Mouse (Mus musculus) thymus, postnatal 4 days (tissue): Measurements from ENCODE around the gene Haghl.
"Not testable (repeated sequence)": the region's sequence is repeated elsewhere in the genome, so short reads cannot be mapped to it uniquely, and the experiment has no call there.

Experiments
- DNase-seq: peaks from one replicate; pipeline ENCODE4 v3.0.0; 2021

Haghl gene

DNA sequence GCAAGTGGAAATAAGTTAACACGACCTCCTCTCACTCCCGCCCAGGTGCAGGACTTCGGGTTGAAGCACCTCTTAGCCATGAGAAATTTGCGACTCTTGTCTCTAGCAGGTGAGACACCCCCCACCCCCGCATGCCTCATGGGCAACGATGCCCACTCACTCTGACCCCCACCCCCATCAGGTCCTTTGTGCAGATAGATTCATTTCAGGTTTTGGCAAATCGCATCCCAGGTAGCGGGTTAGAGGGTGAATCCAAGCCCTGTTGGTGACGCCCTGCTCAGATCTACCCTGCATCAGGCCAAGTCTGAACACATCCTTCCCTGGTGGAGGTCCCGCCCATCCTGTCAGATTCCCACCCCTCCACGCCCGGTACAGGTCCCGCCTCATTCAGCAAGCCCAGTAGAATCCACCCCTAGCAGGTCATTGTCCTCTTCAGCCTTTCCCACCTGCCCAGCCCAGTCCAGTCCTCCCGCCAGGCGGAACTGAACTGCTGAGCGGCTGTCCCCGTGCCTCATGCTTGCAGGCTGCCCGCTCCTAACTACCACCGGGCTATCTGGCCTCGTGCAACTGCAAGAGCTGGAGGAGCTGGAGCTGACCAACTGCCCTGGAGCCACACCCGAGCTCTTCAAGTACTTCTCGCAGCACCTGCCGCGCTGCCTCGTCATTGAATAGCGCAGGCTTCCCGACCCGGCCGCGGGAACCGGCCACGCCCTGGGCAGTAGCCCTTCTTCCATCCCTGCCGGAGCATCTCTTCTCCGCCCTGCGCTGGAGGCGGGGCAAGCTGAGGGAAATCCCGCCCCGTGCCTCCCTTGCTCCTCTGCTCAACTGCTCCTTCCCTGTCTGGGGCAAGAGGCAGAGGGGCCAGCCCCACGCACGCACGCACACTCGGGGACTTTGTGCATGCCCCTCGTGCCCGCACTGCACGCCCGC lies 33.6 kb upstream of the Haghl start:
- DNase-seq, result no peak

DNA sequence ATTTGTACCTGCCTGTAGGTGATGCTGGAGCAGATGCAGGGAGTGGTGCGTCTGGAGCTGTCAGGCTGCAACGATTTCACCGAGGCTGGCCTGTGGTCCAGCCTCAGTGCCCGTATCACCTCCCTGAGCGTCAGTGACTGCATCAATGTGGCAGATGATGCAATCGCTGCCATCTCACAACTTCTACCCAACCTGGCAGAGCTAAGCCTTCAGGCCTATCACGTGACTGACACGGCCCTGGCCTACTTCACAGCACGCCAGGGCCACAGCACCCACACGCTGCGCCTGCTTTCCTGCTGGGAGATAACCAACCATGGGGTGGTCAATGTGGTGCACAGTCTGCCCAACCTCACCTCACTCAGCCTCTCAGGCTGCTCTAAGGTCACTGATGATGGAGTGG lies 32.2 kb upstream of the Haghl start:
- DNase-seq, result no peak

DNA sequence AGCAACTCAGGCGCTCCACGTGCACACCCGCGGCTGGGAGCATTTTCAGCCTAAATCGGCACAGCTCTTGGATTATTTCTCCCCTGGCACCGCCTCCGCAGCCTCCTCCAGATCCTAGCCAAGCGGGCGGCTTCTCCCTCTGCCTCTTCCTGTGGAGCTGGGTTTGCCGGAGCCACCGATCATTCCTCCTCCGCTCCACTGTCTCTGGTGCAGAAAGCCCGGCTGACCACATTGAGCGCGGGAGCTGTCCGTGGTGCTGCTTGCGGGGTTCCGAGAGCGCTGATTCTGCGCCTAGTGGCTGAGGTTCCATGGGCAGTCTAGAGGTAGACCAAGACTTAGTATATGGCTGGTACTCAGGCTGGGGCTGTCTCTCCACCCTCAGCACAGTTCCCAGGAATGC lies 28.0 kb upstream of the Haghl start:
- DNase-seq, result peak; percentile 93

DNA sequence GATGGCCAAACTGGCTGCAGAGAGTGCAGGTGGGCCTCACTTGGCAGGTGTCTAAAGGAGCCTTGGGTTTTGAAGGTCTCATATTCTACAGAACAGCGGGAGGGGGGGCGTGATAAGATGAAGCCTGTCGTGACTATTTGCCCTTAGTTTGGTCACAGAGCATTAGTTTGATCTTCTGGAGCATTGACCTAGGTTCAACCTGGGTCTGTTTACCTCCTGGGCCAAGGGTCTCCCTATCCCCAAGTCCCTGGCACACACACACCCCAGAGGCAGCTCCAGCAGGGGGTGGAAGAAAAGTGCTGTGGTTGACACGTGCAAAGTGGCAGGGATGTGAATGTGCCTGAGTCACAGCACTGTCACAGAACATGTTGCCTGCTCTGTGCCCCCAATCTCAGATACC lies 25.4 kb upstream of the Haghl start:
- no peak for DNase-seq

DNA sequence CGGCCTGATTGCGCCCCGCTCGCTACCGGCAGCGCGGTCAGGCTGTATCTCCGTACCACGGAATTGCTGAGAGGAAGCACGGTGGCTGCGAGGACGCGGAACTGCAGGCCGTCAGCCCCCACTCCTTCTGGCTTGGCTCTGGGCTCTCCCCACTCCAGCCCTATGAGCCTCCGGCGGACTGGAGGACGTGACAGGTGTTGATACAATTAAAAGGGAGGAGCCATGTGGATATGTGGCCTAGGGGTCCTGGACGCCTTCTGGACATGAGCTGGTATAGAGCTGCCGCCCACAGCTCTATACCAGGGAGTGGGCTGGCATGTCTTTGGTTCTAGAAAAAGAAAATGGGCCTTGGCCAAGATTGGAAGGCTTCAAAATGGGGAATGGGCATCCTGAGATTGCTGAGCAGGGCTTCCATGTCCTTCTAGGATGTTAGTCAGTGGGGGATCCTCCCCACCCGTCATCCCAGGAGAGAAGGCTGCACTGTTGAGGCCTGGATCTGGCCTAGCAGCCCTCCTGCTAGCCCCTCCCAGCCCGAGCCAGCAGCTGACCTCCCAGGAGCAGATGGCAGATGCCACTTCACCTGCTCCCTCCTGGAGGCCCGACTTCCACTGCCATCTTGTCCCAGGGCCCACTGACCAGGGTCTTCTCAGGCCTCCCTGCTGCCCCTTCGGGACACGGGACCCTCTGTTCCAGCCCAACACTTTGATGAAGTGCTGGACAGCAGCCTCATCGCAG lies 24.3 kb upstream of the Haghl start:
- DNase-seq, result no peak

DNA sequence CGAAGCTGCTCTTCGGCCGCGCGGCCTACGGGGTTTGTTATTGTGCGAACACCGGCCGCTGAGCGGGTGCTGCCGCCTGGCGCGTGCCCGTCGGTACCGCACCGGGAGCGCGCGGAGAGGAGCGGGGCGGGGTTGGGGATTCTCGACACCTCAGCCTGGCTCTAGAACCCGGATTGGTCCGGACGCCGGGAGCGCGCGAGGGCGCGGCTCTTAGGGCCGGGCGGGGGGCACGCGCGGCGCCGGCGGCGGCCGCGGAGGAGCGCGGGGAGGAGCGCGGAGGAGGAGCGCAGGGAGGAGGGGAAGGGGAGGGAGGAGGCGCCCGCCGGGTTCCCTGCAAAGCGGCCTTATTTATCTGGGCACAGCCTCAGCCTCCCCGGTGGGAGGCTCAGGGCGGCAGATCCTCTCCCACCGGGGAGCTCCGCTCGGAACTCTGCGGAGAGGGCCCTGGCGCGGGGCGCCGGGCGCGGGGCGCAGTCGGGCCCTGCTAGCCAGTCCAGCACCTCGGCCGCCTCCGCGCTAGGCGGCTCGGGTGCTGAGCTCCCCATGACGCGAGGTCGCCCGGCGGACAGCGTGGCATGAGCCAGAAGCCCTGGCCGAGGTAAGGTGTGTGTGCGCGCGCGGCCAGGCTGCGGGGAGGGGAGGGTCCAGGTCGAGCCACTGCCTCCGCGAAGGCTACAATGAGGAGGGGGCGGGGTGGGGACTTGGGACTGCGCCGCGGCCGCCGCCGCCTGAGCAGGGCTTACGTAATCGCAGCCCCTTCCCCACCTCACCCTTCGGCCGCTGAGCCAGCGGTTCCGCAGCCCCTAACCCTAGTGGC lies 23.5 kb upstream of the Haghl start, which contains the start of gene Fbxl16:
Fbxl16 (plus strand) TSS at position 297 of the 817 bp plus-strand sequence.
- DNase-seq, result peak; percentile 60

DNA sequence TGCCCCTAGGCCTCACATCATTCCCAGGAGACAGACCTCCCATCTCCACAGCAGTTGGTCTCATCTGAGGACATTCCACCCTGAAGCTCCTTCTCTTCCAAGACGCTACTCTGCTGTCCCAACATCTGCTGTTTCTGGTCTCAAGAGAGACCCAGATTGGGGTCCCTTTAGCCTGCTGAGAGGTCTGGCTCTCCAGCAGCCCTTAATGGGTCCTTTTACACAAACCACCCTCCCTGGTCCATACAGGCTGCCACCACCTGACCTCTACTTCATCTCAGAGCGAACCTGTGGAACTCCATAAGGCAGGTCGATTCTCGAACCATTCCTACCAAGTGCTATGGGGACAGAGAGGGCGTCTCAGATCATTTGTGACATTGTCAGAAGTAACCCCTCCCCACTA lies 22.6 kb upstream of the Haghl start:
- DNase-seq, result no peak

DNA sequence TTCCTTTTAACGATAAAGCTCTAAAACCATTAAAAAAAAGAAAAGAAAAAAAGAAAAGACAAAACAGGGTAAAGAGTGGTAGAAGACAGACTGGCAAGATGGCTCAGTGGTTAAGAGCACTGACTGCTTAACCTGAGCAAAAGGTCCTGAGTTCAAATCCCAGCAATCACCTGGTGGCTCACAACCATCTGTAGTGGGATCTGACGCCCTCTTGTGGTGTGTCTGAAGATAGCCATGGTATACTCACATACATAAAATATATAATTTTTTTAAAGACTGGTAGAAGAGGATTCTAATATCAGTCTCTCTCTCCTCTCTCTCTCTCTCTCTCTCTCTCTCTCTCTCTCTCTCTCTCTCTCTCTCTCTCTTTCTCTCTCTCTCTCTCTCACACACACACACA lies 22.0 kb upstream of the Haghl start:
- not testable (repeated sequence) for DNase-seq

DNA sequence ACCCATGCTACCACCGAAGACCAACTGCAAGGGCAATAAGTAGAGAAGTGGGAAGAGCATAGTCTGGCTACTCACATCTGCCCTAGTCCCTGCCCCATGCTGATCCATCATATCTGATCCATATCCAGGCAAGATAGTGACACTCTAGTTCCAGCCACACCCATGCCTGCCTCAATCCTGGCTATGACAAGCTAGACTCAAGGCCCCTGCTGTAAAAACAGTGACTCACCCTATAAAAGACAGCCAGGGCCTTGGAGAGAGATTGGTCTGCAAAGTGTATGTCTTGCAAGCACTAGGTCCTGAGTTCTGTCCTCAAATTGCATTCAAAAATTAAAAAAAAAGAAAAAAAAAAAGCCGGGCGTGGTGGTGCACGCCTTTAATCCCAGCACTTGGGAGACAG lies 21.0 kb upstream of the Haghl start:
- DNase-seq, result no peak

DNA sequence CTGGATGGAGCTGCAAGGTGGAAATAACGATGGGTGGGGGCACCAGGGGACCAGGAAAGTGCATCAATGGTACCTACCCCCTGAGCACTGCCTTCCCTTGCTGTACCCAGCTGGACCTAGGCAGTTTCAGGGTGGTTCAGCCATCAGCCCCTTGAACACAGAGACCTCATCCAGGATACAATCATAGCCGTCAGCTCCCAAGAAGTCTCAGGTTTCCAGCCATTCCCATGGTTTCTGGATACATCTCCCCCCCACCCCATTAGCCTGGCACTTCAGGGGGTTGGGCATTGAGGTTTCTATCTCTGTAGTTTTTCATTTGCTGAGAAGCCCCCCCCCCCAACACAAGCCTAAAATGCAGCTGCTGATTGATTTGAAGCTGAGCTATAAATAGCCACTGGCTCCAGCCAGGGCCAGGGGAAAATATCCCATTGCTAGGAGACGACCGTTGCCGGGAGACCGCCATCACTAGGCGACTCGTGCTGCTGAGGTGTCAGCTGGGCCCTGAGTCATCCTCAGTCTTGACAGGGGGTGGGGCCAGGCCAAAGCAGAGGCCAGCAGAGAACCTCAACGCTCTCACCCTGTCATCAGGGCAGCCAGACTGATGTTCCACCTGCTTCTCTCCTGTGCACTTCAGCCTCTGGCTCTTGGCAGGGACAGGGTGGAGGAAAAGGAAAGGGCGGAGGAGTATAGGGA lies 17.5 kb upstream of the Haghl start:
- no peak for DNase-seq

DNA sequence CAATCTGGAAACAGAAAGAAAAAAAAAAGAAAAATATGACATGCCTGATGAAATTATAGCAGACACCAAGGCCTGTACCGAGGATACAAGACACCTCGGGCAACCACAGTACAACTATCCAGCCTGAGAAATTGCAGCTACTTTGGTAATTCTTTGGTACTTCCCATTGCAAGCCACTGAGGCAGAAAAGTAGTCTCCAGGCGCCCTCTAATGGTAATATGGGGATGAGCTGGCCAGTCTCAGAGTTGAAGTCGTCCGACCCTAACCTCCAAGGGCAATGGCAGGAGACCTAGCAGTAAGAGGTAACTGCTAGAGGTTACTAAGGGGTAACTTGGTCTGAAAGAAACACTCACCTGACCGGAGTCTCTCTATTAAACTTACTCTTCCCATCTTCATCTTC lies 15.6 kb upstream of the Haghl start:
- DNase-seq, result peak; percentile 73

DNA sequence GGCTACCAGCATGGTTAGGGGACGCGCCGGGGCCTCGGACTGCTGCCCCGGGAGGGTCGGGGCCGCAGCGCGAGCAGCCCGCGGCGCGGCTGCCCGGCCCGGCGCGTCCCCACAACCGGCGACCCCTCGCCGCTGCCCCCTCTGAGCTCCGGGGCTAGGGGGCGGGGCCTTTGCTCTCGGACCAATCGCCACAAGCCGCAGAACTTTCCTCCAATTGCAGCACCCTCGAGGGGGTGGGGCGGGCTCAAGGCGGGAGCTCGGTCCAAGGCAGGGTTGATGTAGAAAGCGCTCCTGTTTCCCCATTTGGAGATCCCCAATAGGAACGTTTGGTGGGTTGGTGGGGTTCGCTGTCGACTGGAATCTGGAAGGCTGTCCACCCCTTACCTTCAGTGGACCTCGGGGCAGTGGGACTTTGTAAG lies 11.5 kb upstream of the Haghl start, which contains the start of gene Metrn:
Metrn (minus strand) TSS at position 186 of the 419 bp plus-strand sequence.
- DNase-seq, result peak; percentile 97

DNA sequence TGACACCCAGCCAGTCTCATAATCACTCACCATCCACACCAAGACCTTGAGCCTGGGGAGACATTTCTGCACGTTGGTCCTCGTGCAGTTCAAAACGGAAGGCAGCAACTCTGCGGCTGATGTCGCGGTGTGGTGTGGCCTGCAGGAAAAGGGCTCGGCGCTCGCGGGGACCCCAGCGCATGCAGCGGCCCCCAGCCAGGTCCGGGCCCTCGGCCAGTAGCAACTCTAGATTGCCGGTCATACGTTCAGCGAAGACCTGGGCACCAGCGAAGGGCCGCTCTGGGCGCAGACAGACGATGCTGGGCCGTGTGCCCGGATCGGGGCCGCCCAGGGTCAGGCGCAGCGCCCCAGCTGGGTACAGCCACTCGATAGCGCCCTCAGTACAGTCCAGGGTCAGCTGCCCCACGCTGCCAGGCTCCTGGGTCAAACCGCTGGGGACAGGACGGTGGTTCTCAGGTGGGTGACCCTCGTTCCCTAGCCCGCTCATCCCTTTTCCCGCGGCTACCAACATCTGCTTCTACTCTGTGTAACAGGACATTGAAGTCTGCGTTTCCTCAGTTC lies 10.8 kb upstream of the Haghl start:
- DNase-seq, result peak; percentile 59

DNA sequence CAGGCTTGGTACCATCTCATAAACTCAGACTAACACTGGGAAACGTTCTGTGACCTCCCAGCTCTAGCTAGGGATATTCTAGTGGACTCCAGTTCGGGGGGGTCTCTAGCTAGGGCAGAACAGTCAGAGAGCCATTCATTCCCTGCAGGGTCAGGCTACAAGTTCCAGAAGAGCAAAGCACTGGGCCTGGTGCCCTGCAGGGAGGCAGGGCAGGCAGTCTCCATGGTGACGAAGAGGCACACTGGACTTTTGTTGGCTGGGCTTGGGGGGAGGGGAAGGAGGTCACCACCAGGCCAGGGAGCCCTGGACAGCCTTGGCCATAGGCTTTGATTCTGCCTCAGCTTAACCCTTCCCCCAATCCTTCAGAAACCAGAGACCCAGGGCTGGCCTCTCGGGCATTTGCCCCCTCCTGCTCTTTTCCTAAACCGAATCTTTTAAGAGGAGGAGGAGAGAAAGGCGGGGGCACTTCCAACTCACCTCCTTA lies 10.2 kb upstream of the Haghl start, which contains the start of gene AC134908.4:
AC134908.4 (minus strand) TSS at position 51 of the 484 bp plus-strand sequence.
- no peak for DNase-seq

DNA sequence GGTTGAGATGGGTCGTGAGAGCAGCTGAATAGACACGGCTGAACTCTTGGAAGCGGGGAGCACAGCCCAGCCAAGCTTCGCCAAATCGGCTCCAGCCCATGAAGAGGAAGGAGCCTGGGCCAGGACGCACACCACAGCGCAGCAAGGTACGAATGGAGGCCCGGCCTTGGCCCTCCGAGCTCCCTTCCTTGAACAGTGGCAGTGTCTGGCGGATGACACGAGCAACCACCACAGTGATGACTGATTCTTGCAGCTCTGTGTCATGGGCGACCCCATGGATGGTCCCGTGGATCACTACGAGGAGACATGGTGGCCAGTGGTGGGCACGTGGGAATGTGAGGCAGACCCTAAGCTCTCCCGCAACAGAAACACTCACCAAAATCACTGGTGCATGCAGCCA lies 9.5 kb upstream of the Haghl start:
- DNase-seq, result no peak

DNA sequence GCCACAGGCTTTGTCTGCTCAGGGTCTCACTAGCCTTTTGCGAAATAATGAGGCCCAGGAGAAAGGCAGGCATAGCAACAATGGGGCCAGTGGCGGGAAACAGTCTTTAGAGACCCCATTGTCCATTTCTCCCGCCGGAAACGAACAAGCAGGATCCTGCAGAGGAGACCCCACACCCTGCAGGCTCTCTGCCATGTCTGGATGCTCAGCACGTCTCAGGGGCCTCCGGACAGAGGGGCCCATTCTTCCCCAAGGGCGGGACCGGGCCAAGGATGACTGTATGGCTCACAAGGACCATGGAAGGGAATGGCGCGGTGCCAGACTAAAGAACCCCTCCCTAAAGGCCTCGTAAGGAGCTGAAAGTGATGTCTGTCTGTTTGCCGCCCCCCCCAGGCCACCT lies 8.7 kb upstream of the Haghl start:
- no peak for DNase-seq

DNA sequence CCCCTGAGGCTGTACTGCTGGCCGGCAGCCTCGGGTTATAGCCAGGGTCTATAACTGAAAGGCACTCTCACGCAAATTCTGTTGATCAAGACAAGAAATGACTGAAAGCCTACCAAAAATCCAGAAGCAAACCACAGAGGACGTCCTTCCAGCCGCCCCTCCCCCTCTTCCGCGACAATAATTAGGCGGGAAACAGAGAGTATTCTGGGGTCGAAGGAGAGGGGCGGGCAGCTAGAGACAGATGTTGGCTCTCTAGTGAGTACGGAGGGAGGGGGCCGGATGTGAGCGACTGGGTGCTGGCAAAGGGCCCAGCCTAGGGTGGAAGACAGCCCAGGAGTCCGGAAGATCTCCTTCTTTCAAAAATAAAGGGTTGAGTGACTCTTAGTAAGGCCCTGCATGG lies 7.1 kb upstream of the Haghl start, which contains the start of gene Fam173a:
Fam173a (minus strand) TSS at position 287 of the 400 bp plus-strand sequence.
- peak; percentile 86 for DNase-seq

DNA sequence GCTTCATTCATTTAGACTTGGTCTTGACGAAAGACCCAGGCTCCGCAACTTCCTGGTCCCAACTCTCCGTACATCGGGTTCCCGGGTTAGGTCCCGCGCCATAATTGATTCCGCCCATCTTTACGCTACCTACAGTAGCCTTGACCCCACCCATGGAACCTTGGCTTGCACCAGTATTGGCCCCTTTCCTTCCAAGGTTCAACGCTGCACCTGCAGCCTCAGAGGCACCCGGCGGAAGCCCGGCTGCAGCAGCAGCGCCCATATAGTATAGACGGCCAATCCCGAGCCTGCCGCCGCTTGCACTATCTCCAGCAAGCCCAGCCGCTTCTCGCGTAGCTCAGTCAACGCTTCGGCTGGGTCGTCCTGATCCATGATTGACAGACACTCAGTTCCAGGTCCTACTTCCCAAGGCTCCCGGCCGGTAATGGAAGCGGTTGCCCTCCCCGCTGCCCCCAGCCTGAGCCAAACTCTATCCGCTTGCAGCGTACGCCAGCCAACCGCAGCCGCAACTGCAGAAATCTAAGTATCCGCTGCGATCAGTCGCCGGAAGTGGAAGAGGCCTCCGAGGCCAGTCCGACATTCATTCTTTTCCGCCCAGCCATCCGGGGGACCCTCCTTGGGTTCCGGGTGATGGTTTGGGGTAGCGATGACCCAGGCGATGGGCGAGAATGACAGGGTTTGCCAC lies 6.5 kb upstream of the Haghl start:
- DNase-seq, result peak; percentile 89

DNA sequence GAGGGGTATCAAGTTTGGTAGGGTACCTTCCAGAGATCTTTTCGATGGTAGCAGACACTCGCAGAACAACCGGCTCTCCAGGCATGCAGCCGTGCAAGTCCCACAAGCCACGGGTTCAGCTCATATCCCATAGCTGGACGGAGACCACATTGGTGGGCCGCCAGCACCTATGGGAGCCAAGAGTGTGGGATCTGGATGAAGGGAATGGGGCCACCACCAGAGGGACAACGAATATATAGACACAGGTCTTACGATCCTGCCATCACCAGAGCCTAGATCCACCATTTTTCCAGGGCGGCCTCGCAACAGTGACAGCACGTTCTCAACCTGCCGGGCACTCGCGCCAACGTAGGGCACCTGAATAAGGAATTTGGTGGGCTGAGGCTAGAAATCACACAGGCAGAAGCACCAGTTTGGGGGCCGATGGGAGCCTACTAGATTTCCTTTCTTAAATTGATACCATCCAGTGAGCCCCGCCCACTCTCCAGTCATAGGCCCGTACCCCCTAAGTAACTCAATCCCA lies 5.9 kb upstream of the Haghl start:
- peak; percentile 70 for DNase-seq

DNA sequence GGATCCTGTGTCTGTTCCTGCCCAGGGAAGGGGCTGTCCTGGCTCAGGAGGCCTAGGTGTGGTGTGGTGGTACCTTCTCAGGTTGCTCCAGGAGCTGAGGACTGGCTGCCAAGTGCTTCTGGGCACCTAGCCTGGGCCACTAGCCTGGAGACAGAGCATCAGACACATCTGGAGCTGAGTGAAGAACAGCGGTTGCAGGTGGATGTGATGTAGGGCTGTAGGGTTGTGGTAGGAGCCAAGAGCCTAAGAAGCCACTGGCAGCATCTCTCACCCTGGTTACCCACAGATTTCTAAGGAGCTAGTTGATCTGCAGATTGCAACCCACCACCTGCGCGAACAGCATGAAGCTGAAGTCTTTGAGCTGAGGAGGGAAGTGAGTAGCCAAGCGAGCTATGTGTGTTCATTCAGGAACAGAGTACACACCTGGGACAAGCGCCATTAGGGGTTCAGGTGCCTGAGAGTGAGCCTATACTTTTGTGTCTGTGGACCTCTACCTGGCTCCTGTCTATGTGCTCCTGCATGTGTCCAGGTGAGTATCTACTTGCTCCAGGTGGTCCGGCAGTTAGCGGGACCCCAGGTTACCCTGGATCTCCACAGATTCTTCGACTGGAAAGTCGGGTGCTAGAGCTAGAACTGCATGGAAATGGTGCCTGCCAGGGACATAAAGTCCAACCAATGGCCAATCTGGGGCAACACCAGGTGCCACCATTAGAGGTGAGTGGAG lies 1.5 kb upstream of the Haghl start:
- DNase-seq, result no peak
